Mouse (Mus musculus) G1E (cell line): Measurements from ENCODE around the gene Rictor. TPM values are rescaled to one million over a fixed set of nuclear protein-coding genes. Genes with fewer than 3 reads are reported as not detected.
"Not testable (repeated sequence)": the region's sequence is repeated elsewhere in the genome, so short reads cannot be mapped to it uniquely, and the experiment has no call there.

Experiments
- ATAC-seq: 2 replicates; pipeline ENCODE4 v1.8.0; 2016; ENCODE audit warnings: mild to moderate bottlenecking; ENCODE audit not compliant: insufficient number of reproducible peaks, poor library complexity, low FRiP score, severe bottlenecking; ENCODE audit errors: extremely low read depth
- DNase-seq: peaks from one replicate; pipeline ENCODE4 v3.0.0; 2012; ENCODE audit warnings: low spot score
- H3K27me3 ChIP-seq: 2 replicates; pipeline ENCODE4 v1.6.1; 2012; ENCODE audit warnings: mild to moderate bottlenecking, low read length, inconsistent platforms; ENCODE audit not compliant: insufficient read depth
- H3K36me3 ChIP-seq: replicated peaks from 2 replicates; pipeline ENCODE3; 2012; ENCODE audit warnings: mild to moderate bottlenecking, inconsistent platforms
- H3K4me1 ChIP-seq: 2 replicates; pipeline ENCODE4 v1.6.1; 2012; ENCODE audit warnings: low read depth, low read length, inconsistent platforms, mixed read lengths; ENCODE audit not compliant: insufficient read depth
- H3K4me3 ChIP-seq: 2 replicates; pipeline ENCODE4 v1.5.1; 2012; ENCODE audit warnings: low read depth, mild to moderate bottlenecking, inconsistent platforms, low read length, moderate library complexity, mixed read lengths
- H3K9me3 ChIP-seq: replicated peaks from 2 replicates; pipeline ENCODE4 v1.6.1; 2012; ENCODE audit warnings: inconsistent platforms
- CTCF ChIP-seq: IDR thresholded peaks from 2 replicates; pipeline ENCODE4 v1.5.1; 2012; ENCODE audit warnings: low read depth, low read length, inconsistent platforms, mixed read lengths
- GATA1 ChIP-seq: IDR thresholded peaks from 2 replicates; pipeline ENCODE4 v1.6.1; 2012; ENCODE audit warnings: borderline replicate concordance, low read length, inconsistent platforms, mixed read lengths
- GATA2 ChIP-seq: IDR thresholded peaks from 2 replicates; pipeline ENCODE4 v1.6.1; 2012; ENCODE audit warnings: low read depth, low read length, inconsistent platforms, borderline replicate concordance
- POLR2AphosphoS5 ChIP-seq: IDR thresholded peaks from 2 replicates; pipeline ENCODE4 v1.6.1; 2012; ENCODE audit warnings: low read depth, low read length, inconsistent platforms; ENCODE audit not compliant: insufficient replicate concordance
- TAL1 ChIP-seq: conservative IDR thresholded peaks from 2 replicates; pipeline ENCODE4 v1.6.1; 2012; ENCODE audit warnings: low read depth, low read length, inconsistent platforms, mixed read lengths
- polyA plus RNA-seq: library from polyadenylated mRNA; stranded (reverse); fragments of >175 nt; gene quantifications from 2 replicates; pipeline ENCODE4 v1.2.3, GENCODE M21; 2012
- total RNA-seq, 2 experiments: library from RNA; stranded (forward) in 1 of 2; stranded (reverse) in 1 of 2; fragments of 200-1000 nt in 1 of 2; fragments of >200 nt in 1 of 2; fragmentation: Nextera tagmentation in 1 of 2; gene quantifications; 2 replicates each; pipeline ENCODE4 v1.2.3; 2014 to 2017

Gene Rictor
- total and polyA plus RNA-seq, 3 experiments: 0.75 to 92.6 (median 61.5) TPM

DNA sequence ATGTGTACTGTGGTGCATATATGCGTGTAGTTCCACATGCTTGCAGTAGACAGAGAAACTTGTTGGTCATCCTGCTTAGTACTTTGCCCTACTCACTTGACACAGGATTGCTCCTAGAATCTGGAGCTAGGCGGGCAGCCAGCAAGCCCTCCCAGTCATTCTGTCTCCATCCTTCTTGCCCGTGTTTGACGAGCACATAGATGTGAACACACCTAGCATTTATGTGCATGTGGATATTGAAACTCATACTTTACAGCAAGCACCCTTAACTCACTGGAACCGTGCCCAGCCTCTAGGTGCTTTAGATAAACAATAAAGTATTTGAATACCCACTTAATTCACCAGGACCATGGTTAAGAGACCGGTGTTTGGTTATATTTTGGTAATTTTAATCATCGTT is 81.8 kb downstream of the Rictor start:
- peaks cover 93% of the 10 kb centered on the region for H3K36me3 ChIP-seq
- TF ChIP-seq POLR2AphosphoS5 (no peak), GATA2 (no peak), TAL1 (no peak), GATA1 (no peak), CTCF (no peak)
- no peaks in the 10 kb centered on the region for H3K4me1 ChIP-seq
- no peaks in the 10 kb centered on the region for H3K27me3 ChIP-seq
- H3K4me3 ChIP-seq: no peak overlapping the region
- DNase-seq (no peak), ATAC-seq (no peak)
- no peaks in the 10 kb centered on the region for H3K9me3 ChIP-seq

DNA sequence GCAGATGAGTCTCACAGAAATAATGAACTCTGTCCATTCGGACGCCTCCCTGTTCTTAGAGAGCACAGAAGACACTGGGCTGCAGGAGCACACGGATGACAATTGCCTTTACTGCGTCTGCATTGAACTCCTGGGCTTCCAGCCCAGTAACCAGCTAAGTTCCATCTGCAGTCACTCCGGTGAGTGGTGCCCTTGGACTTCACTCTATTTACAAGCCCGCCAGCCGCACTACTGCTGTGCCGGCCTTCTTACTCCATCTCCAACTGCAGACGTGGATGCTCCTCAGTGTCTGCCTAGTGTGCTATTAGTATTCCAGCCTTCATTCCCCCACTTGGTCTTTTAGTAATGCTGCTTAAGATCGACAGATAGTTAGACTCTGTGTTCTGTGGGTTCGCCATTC is 83.5 kb downstream of the Rictor start:
- DNase-seq (no peak), ATAC-seq (no peak)
- H3K36me3 ChIP-seq: peaks cover 94% of the 10 kb centered on the region
- no peaks in the 10 kb centered on the region for H3K4me1 ChIP-seq
- TF ChIP-seq CTCF: no peak
- no peak for TF ChIP-seq GATA2
- TF ChIP-seq TAL1: no peak
- no peak for TF ChIP-seq GATA1
- H3K27me3 ChIP-seq: no peaks in the 10 kb centered on the region
- H3K4me3 ChIP-seq: no peak overlapping the region
- H3K9me3 ChIP-seq: no peaks in the 10 kb centered on the region

DNA sequence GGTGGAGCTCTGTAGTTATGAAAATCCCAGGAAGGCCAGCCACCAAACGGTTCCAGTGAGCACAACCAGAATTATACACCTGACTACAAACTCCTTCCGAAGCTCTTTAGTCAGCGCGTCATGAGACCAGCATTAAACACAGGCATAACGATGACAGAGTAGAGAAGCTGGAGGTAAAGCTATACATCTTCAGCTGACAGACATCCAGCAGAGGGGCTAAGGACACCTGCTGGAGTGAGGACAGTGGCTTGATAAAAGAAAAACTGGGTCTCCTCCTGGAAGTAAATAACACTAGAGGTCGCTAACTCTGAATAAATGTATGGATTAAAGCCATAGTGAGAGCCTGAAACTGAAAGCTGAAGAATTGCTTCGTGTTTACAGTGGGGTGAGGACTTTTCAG is 84.7 kb downstream of the Rictor start:
- Histone ChIP-seq H3K27me3 (no peaks in the 10 kb centered on the region), H3K36me3 (peaks cover 95% of the 10 kb centered on the region), H3K4me3 (no peak overlapping the region), H3K9me3 (no peaks in the 10 kb centered on the region), H3K4me1 (no peaks in the 10 kb centered on the region)
- ATAC-seq (no peak), DNase-seq (no peak)
- no peak for TF ChIP-seq POLR2AphosphoS5
- no peak for TF ChIP-seq TAL1
- TF ChIP-seq GATA2: no peak
- no peak for TF ChIP-seq CTCF
- TF ChIP-seq GATA1: no peak

DNA sequence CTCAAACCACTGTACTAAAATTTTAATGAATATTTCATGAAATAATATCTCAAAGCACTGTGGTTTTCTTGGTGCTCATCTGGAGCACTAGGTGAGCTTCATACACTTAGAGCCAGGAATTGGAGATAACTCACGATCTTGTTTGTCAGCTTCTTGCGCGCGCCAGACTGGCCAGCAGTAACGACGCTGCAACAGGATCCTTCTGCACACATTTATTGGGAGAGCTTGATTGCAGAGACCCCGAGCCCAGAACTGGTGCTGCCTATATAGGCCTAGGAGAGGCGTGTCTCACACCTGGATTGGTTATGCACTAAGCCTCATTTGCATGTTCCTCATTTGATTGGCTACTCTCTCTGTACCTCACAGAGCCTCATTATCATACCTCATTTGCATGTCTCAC is 93.0 kb downstream of the Rictor start:
- ATAC-seq, H3K4me3 ChIP-seq, H3K27me3 ChIP-seq, H3K9me3 ChIP-seq, DNase-seq, H3K4me1 ChIP-seq: not testable (repeated sequence)
- H3K36me3 ChIP-seq: peaks cover 36% of the 10 kb centered on the region

DNA sequence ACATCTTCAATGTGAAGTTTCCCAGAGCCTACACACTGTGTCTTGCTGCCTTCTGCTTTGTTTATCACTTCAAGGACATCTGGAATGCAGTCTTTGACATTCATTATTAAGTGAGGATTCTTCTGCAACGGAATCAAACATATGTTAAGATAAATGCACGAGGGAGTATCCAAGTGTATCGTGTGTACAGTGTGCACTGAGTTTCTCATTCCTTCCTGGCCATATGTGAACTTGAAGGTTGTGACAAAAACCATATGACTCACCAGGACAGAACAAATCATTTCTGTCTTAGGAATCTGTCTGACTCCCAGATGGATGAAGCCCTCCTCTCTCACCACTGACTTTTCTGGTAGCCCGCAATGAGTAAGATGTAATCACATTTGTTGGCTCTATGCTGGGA is 107.6 kb downstream of the Rictor start:
- no peak for DNase-seq
- no peak for ATAC-seq
- Histone ChIP-seq H3K9me3 (no peaks in the 10 kb centered on the region), H3K4me1 (no peaks in the 10 kb centered on the region), H3K36me3 (no peaks in the 10 kb centered on the region), H3K27me3 (peaks cover 16% of the 10 kb centered on the region), H3K4me3 (no peak overlapping the region)
- TF ChIP-seq CTCF (no peak), GATA1 (no peak), GATA2 (no peak), POLR2AphosphoS5 (no peak), TAL1 (no peak)

DNA sequence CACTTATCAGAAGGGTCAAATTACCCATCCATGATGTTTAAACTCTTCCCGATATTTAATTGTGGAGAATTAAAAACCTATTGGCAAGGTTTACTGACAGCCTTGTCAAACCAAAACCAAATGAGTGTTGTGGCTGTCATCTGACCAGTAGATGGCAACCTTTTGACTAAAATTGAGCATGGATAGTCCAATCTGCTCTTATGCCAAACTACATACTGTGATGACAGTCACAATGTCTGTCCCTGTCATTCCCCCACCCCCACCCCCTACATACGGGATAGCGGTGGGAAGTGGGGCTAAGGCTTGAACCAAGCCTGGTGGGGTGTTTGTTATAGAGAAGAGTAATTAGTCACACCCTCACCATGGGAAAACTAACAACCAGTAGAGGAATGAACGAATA is 132.0 kb downstream of the Rictor start:
- H3K9me3 ChIP-seq: no peaks in the 10 kb centered on the region
- ATAC-seq: no peak
- H3K27me3 ChIP-seq: peaks cover 13% of the 10 kb centered on the region; the same call in 1 of the 2 replicates
- no peak overlapping the region for H3K4me3 ChIP-seq
- H3K36me3 ChIP-seq: no peaks in the 10 kb centered on the region
- no peak for DNase-seq
- TF ChIP-seq GATA1: no peak
- TF ChIP-seq CTCF: no peak
- no peak for TF ChIP-seq POLR2AphosphoS5
- no peak for TF ChIP-seq TAL1
- no peak for TF ChIP-seq GATA2
- no peaks in the 10 kb centered on the region for H3K4me1 ChIP-seq

DNA sequence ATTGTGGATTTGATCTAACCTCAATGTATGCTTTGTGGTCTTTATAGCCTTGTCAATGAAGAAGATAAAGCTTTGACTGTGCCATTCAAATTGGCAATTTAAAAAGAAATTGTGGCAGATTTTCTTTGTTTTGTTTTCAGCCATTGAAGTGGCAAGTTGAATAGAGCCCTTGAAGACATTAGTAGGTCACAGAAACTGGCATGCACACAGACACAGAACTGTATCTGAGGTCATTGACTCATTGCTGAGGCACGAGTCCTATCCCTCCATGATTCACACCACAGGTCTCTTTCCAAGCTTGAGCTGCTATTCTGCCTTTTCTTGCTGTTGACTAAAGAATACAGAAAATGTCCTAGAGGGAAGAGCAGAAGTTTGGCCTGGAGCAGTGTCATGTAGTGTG is 141.7 kb downstream of the Rictor start:
- ATAC-seq: no peak
- Histone ChIP-seq H3K9me3 (no peaks in the 10 kb centered on the region), H3K36me3 (no peaks in the 10 kb centered on the region), H3K4me1 (no peaks in the 10 kb centered on the region), H3K27me3 (peaks cover 7% of the 10 kb centered on the region; the same call in 1 of the 2 replicates), H3K4me3 (no peak overlapping the region)
- no peak for DNase-seq
- TF ChIP-seq POLR2AphosphoS5 (no peak), CTCF (no peak), TAL1 (no peak), GATA2 (no peak), GATA1 (no peak)

Other genes starting within 250 kb of the Rictor start
- 292 and 317 TPM in 2 replicates for gene Fyb, start 185.5 kb upstream of the Rictor start, total RNA-seq (2014; fragmentation: Nextera tagmentation)
- gene Fyb, start 185.5 kb upstream of the Rictor start, total RNA-seq (2017): 126 and 146 TPM in 2 replicates
- gene Fyb, start 185.5 kb upstream of the Rictor start, polyA plus RNA-seq: 1,103 and 1,581 TPM in 2 replicates
- not detected in 2 replicates for gene Osmr, start 166.6 kb downstream of the Rictor start, total RNA-seq (2014; fragmentation: Nextera tagmentation)
- gene Osmr, start 166.6 kb downstream of the Rictor start, total RNA-seq (2017): 0.06 and 0.22 TPM in 2 replicates
- not detected in 2 replicates for gene Osmr, start 166.6 kb downstream of the Rictor start, polyA plus RNA-seq